Mouse (Mus musculus) right cerebral cortex, postnatal 25 days (tissue): ENCODE data around the gene Krtap3-2.
"Not testable (repeated sequence)": the region's sequence is repeated elsewhere in the genome, so short reads cannot be mapped to it uniquely, and the experiment has no call there.

ENCODE experiments used
- DNase-seq: peaks from one replicate; pipeline ENCODE4 v3.0.0; 2022

Gene Krtap3-2

GRCm38 (mm10) chr11:99556753-99557152 is at the start of gene Krtap3-2:
Gene Krtap3-2, minus strand, starts transcription at chr11:99556853.
- DNase-seq, result no peak

GRCm38 (mm10) chr11:99603208-99603607 is 46.6 kb upstream of the Krtap3-2 start, which contains the start of gene Gm11938:
Gene Gm11938, minus strand, starts transcription at chr11:99603308.
- not testable (repeated sequence) for DNase-seq

- DNase-seq, result not testable (repeated sequence)
Measured at GRCm38 (mm10) chr11:99597742-99598141, 41.1 kb upstream of the Krtap3-2 start, which contains the start of gene Krtap9-3. Gene Krtap9-3, minus strand, starts transcription at chr11:99598105.

- no peak for DNase-seq
Measured at GRCm38 (mm10) chr11:99590981-99591380, 34.3 kb upstream of the Krtap3-2 start, which contains the start of gene Krtap1-3. Gene Krtap1-3, minus strand, starts transcription at chr11:99591339.

- no peak for DNase-seq
Measured at GRCm38 (mm10) chr11:99585096-99585495, 28.4 kb upstream of the Krtap3-2 start.

GRCm38 (mm10) chr11:99583245-99583704 is 26.6 kb upstream of the Krtap3-2 start, which contains the start of gene Krtap1-4:
Gene Krtap1-4, minus strand, starts transcription at chr11:99583654.
- DNase-seq, result no peak

GRCm38 (mm10) chr11:99581564-99581963 is 24.9 kb upstream of the Krtap3-2 start:
- DNase-seq, result no peak

- DNase-seq, result no peak
Measured at GRCm38 (mm10) chr11:99581051-99581450, 24.4 kb upstream of the Krtap3-2 start.

- DNase-seq, result no peak
Measured at GRCm38 (mm10) chr11:99580636-99581035, 24.0 kb upstream of the Krtap3-2 start, which contains the start of gene Krtap1-5. Gene Krtap1-5, minus strand, starts transcription at chr11:99581016.

GRCm38 (mm10) chr11:99574106-99574505 is 17.5 kb upstream of the Krtap3-2 start:
- peak; percentile 34 for DNase-seq

- DNase-seq, result no peak
Measured at GRCm38 (mm10) chr11:99573164-99573563, 16.5 kb upstream of the Krtap3-2 start.

- no peak for DNase-seq
Measured at GRCm38 (mm10) chr11:99566530-99566929, 9.9 kb upstream of the Krtap3-2 start, which contains the start of gene Krtap3-1. Gene Krtap3-1, minus strand, starts transcription at chr11:99566630.

GRCm38 (mm10) chr11:99562580-99562979 is 5.9 kb upstream of the Krtap3-2 start:
- no peak for DNase-seq

GRCm38 (mm10) chr11:99559366-99559765 is 2.7 kb upstream of the Krtap3-2 start, which contains the start of gene Gm11939:
Gene Gm11939, minus strand, starts transcription at chr11:99559466.
- DNase-seq, result no peak

GRCm38 (mm10) chr11:99557976-99558745 is 1.5 kb upstream of the Krtap3-2 start:
- DNase-seq, result no peak

GRCm38 (mm10) chr11:99556195-99556594 is 458 bp downstream of the Krtap3-2 start:
- no peak for DNase-seq

GRCm38 (mm10) chr11:99550765-99551164 is 5.9 kb downstream of the Krtap3-2 start, which contains the start of gene Krtap3-3:
Gene Krtap3-3, minus strand, starts transcription at chr11:99550865.
- no peak for DNase-seq

- DNase-seq, result no peak
Measured at GRCm38 (mm10) chr11:99547892-99548291, 8.8 kb downstream of the Krtap3-2 start.

GRCm38 (mm10) chr11:99539721-99540120 is 16.9 kb downstream of the Krtap3-2 start:
- DNase-seq, result peak; percentile 7

- no peak for DNase-seq
Measured at GRCm38 (mm10) chr11:99521288-99521860, 35.3 kb downstream of the Krtap3-2 start, which contains the start of gene Krt39. Gene Krt39, minus strand, starts transcription at chr11:99521338.

- DNase-seq, result no peak
Measured at GRCm38 (mm10) chr11:99514098-99514497, 42.6 kb downstream of the Krtap3-2 start.
